In genomic region chr6:106769290-106769866, GRCm38 (mm10) we compare ENCODE assay signal across 8 mouse cellular contexts. TPM values are rescaled to one million over a fixed set of nuclear protein-coding genes. Genes with fewer than 3 reads are reported as not detected.
A peak's percentile ranks its signal among the peaks of the same experiment; 100 is the strongest.
DNase-seq lines count a peak whose midpoint lies in the region; ATAC-seq and TF ChIP-seq lines count a peak whose summit lies in the region.

No protein-coding gene starts in this region.

- H3K36me3 ChIP-seq in heart, embryonic 16.5 days (ENCODE audit: control insufficient read depth, insufficient read depth): peaks cover 9% of the 10 kb centered on the region
- H3K36me3 ChIP-seq in MEL (ENCODE audit: control insufficient read depth in 1 of 2, insufficient read depth in 2 of 2, low read length in 2 of 2): peaks cover 13 to 20% of the 10 kb centered on the region in 2 experiments
- H3K36me3 ChIP-seq in forebrain, embryonic 16.5 days (ENCODE audit: control insufficient read depth, insufficient read depth): peaks cover 13% of the 10 kb centered on the region
- H3K36me3 ChIP-seq in liver, embryonic 14.5 days (replicated peaks; ENCODE audit: control insufficient read depth, insufficient read depth, low read depth): peaks cover 13% of the 10 kb centered on the region

- H3K27ac ChIP-seq in heart, embryonic 16.5 days (ENCODE audit: low read length): peak overlapping the region; percentile 38; the same call in 1 of the 2 replicates
- H3K27ac ChIP-seq in MEL (ENCODE audit: control insufficient read depth, low read depth, low read length): peak overlapping the region; percentile 89
- 0 out of 2 replicates have a peak overlapping the region, but pooled peaks have one; percentile 13 for H3K27ac ChIP-seq in forebrain, embryonic 16.5 days (ENCODE audit: low read length)
- H3K27ac ChIP-seq in liver, embryonic 14.5 days: peak overlapping the region; percentile 2; the same call in 1 of the 2 replicates

- DNase-seq in heart, postnatal 4 days: no peak
- DNase-seq in MEL (ENCODE audit: low read depth, low spot score): no peak
- DNase-seq in liver, embryonic 14.5 days (ENCODE audit: low read depth in 3 of 3, low spot score in 3 of 3): no peak
- no peak for DNase-seq in right cerebral cortex, postnatal 10 days (ENCODE audit: low spot score in 2 of 2)
- DNase-seq in layer of hippocampus, adult 9-10 months (ENCODE audit: low spot score): no peak
- DNase-seq in gastrocnemius, adult 18-20 months (ENCODE audit: low spot score): no peak

- no peak for TF ChIP-seq POLR2A in MEL (IDR thresholded peaks at IDR 0.05; ENCODE audit: control insufficient read depth in 1 of 2, insufficient read depth in 1 of 2, low read depth in 1 of 2, low read length in 2 of 2, poor library complexity in 1 of 2)

- TF ChIP-seq RAD21 in MEL (IDR thresholded peaks at IDR 0.05; ENCODE audit: low read depth, low read length): no peak

- peak overlapping the region; percentile 82 for H3K9ac ChIP-seq in heart, embryonic 16.5 days (ENCODE audit: low read length)
- peak overlapping the region; percentile 98 for H3K9ac ChIP-seq in MEL (ENCODE audit: control insufficient read depth, low read depth, low read length, poor library complexity, severe bottlenecking)
- peak overlapping the region; percentile 67 for H3K9ac ChIP-seq in forebrain, embryonic 16.5 days (replicated peaks; ENCODE audit: low read depth, low read length)
- peak overlapping the region; percentile 71 for H3K9ac ChIP-seq in liver, embryonic 14.5 days (replicated peaks)

- H3K4me1 ChIP-seq in heart, embryonic 16.5 days (ENCODE audit: control insufficient read depth, insufficient read depth, low read length): peaks cover 9% of the 10 kb centered on the region
- H3K4me1 ChIP-seq in MEL (ENCODE audit: control insufficient read depth in 1 of 2, insufficient read depth in 2 of 2, low read length in 2 of 2): peaks cover 0 to 3% of the 10 kb centered on the region in 2 experiments; a peak in 1 of 4 replicates
- H3K4me1 ChIP-seq in forebrain, embryonic 16.5 days (replicated peaks; ENCODE audit: control insufficient read depth, insufficient read depth, low read length): peaks cover 10% of the 10 kb centered on the region
- H3K4me1 ChIP-seq in liver, embryonic 14.5 days (replicated peaks; ENCODE audit: control insufficient read depth in 2 of 2, insufficient read depth in 2 of 2, low read length in 1 of 2): peaks cover 3 to 6% of the 10 kb centered on the region in 2 experiments; a peak in 3 of 4 replicates

- peaks cover 21% of the 10 kb centered on the region for H3K79me2 ChIP-seq in MEL (ENCODE audit: control insufficient read depth, insufficient read depth, low read length, poor library complexity)

- TF ChIP-seq CTCF in MEL (IDR thresholded peaks at IDR 0.05 in 2 of 3, conservative IDR thresholded peaks at IDR 0.05 in 1 of 3; ENCODE audit: control insufficient read depth in 1 of 3, insufficient read depth in 1 of 3, low read depth in 2 of 3, low read length in 3 of 3, poor library complexity in 1 of 3, severe bottlenecking in 1 of 3): no peak
- TF ChIP-seq CTCF in liver, embryonic 14.5 days (IDR thresholded peaks at IDR 0.05; ENCODE audit: low read depth): no peak

- H3K4me3 ChIP-seq in heart, embryonic 16.5 days (ENCODE audit: low read length): peak overlapping the region; percentile 83
- H3K4me3 ChIP-seq in MEL (ENCODE audit: control insufficient read depth in 1 of 2, insufficient read depth in 1 of 2, low read depth in 2 of 2, low read length in 2 of 2): peak overlapping the region; percentile 67 to 97
- H3K4me3 ChIP-seq in forebrain, embryonic 16.5 days (replicated peaks; ENCODE audit: low read length): peak overlapping the region; percentile 88
- peak overlapping the region; percentile 66 to 83 for H3K4me3 ChIP-seq in liver, embryonic 14.5 days (ENCODE audit: insufficient read depth in 1 of 2, low read depth in 2 of 2, low read length in 2 of 2)

- peak; percentile 67 for ATAC-seq in heart, embryonic 16.5 days (replicated peaks; ENCODE audit: extremely low read depth, insufficient read depth, low FRiP score)
- peak; percentile 72 for ATAC-seq in forebrain, embryonic 16.5 days
- peak; percentile 82 for ATAC-seq in liver, embryonic 14.5 days (ENCODE audit: insufficient read depth)

- H3K4me2 ChIP-seq in heart, embryonic 16.5 days (ENCODE audit: low read depth, low read length): peak overlapping the region; percentile 76
- H3K4me2 ChIP-seq in forebrain, embryonic 16.5 days (ENCODE audit: low read length): peak overlapping the region; percentile 86
- peak overlapping the region; percentile 87 for H3K4me2 ChIP-seq in liver, embryonic 14.5 days (ENCODE audit: low read depth)

- 0 out of 4 replicates have a peak, but pooled peaks of 1 of the 2 experiments have one; percentile 5 for TF ChIP-seq EP300 in MEL (IDR thresholded peaks at IDR 0.05; ENCODE audit: low read depth in 1 of 2, low read length in 2 of 2)
- TF ChIP-seq EP300 in liver, embryonic 14.5 days (IDR thresholded peaks at IDR 0.05; ENCODE audit: low read depth): no peak

- H3K27me3 ChIP-seq in heart, embryonic 16.5 days (ENCODE audit: control insufficient read depth, insufficient read depth, low read length): no peaks in the 10 kb centered on the region
- H3K27me3 ChIP-seq in MEL (ENCODE audit: control insufficient read depth in 1 of 2, insufficient read depth in 2 of 2, low read length in 2 of 2): peaks cover 2 to 3% of the 10 kb centered on the region in 2 experiments
- H3K27me3 ChIP-seq in forebrain, embryonic 16.5 days (replicated peaks; ENCODE audit: control insufficient read depth, insufficient read depth, low read length): peaks cover 3% of the 10 kb centered on the region; the same call in 1 of the 2 replicates
- H3K27me3 ChIP-seq in liver, embryonic 14.5 days (ENCODE audit: control insufficient read depth, insufficient read depth, low read length): no peaks in the 10 kb centered on the region

- 2% methylated on average over 33 of the region's 33 CpGs for WGBS in heart, embryonic 16.5 days
- WGBS in forebrain, embryonic 16.5 days: 1% methylated on average over 33 of the region's 33 CpGs
- WGBS in liver, embryonic 14.5 days (ENCODE audit: insufficient replicate concordance): under 1% methylated on average over 33 of the region's 33 CpGs

- H3K9me3 ChIP-seq in heart, embryonic 16.5 days (replicated peaks; ENCODE audit: control insufficient read depth, low read length): no peaks in the 10 kb centered on the region
- no peaks in the 10 kb centered on the region for H3K9me3 ChIP-seq in MEL (replicated peaks; ENCODE audit: insufficient read depth, low read length)
- H3K9me3 ChIP-seq in forebrain, embryonic 16.5 days (ENCODE audit: control insufficient read depth, low read length): no peaks in the 10 kb centered on the region
- H3K9me3 ChIP-seq in liver, embryonic 14.5 days (ENCODE audit: control insufficient read depth, low read length): no peaks in the 10 kb centered on the region

TF ChIP-seq in MEL, 35 proteins besides CTCF, POLR2A, EP300 and RAD21:
- peak; percentile 2; the same call in 1 of the 2 replicates for TF ChIP-seq SIN3A (IDR thresholded peaks at IDR 0.05; ENCODE audit: low read length)
- TF ChIP-seq CHD1 (IDR thresholded peaks at IDR 0.05; ENCODE audit: low read depth, low read length): no peak
- TF ChIP-seq MAX (IDR thresholded peaks at IDR 0.05; ENCODE audit: low read length): peak; percentile 4; the same call in 1 of the 2 replicates
- 0 out of 2 replicates have a peak, but pooled peaks have one; percentile 4 for TF ChIP-seq USF1 (IDR thresholded peaks at IDR 0.05; ENCODE audit: low read depth, low read length)
- peak; percentile 83 for TF ChIP-seq MXI1 (IDR thresholded peaks at IDR 0.05; ENCODE audit: low read depth, low read length)

RNA-seq across cellular contexts. Expression of gene Trnt1, which starts 0.5 kb away (rescaled TPM):
- 42.3 and 48.7 TPM in 2 replicates for polyA plus RNA-seq in heart, embryonic 16.5 days (2015; fragmentation: Nextera tagmentation; extraction: Ambion mirVana)
- total RNA-seq in heart, postnatal 4 days (2021): 10 to 100 TPM; 40.5 to 40.9 TPM
- total RNA-seq in MEL (2012; rRNA removed): 107 and 131 TPM in 2 replicates
- polyA plus RNA-seq in MEL (2012; ENCODE audit: insufficient read depth in 1 of 2, insufficient read length in 2 of 2, low read depth in 1 of 2, low replicate concordance in 2 of 2, missing spikeins in 1 of 2): 10 to 100 TPM; 63.9 to 87.1 TPM
- polyA plus RNA-seq in forebrain, embryonic 16.5 days (2015; fragmentation: Nextera tagmentation; extraction: Ambion mirVana): 66.6 and 78.1 TPM in 2 replicates
- polyA plus RNA-seq in liver, embryonic 14.5 days (2012; rRNA removed): 7.9 and 14.0 TPM in 2 replicates
- polyA plus RNA-seq in liver, embryonic 14.5 days (2014; fragmentation: Nextera tagmentation; extraction: Ambion mirVana): 33.4 and 35.8 TPM in 2 replicates
- 10 to 100 TPM; 20.1 to 24.5 TPM for total RNA-seq in gastrocnemius, adult 18-20 months (2021)

RNA-seq across cellular contexts. Expression of gene Il5ra, which starts 20.5 kb away (rescaled TPM):
- 0.30 and 0.37 TPM in 2 replicates for polyA plus RNA-seq in heart, embryonic 16.5 days (2015; fragmentation: Nextera tagmentation; extraction: Ambion mirVana)
- total RNA-seq in heart, postnatal 4 days (2021): under 1 TPM in 1 of 2 experiments, not detected in 1; 0.11 TPM
- not detected in 2 replicates for total RNA-seq in MEL (2012; rRNA removed)
- under 1 TPM in 1 of 2 experiments, not detected in 1; 0.10 TPM for polyA plus RNA-seq in MEL (2012; ENCODE audit: insufficient read depth in 1 of 2, insufficient read length in 2 of 2, low read depth in 1 of 2, low replicate concordance in 2 of 2, missing spikeins in 1 of 2)
- polyA plus RNA-seq in forebrain, embryonic 16.5 days (2015; fragmentation: Nextera tagmentation; extraction: Ambion mirVana): not detected in 2 replicates
- 0.08 and 0.09 TPM in 2 replicates for polyA plus RNA-seq in liver, embryonic 14.5 days (2012; rRNA removed)
- 0.09 and 0.13 TPM in 2 replicates for polyA plus RNA-seq in liver, embryonic 14.5 days (2014; fragmentation: Nextera tagmentation; extraction: Ambion mirVana)
- total RNA-seq in gastrocnemius, adult 18-20 months (2021): not detected

RNA-seq across cellular contexts. Expression of gene Crbn, which starts 30.5 kb away (rescaled TPM):
- polyA plus RNA-seq in heart, embryonic 16.5 days (2015; fragmentation: Nextera tagmentation; extraction: Ambion mirVana): 35.8 and 38.9 TPM in 2 replicates
- total RNA-seq in heart, postnatal 4 days (2021): 10 to 100 TPM; 30.8 to 32.4 TPM
- 19.9 and 21.0 TPM in 2 replicates for total RNA-seq in MEL (2012; rRNA removed)
- 10 to 100 TPM in 1 of 2 experiments, not detected in 1; 17.0 TPM for polyA plus RNA-seq in MEL (2012; ENCODE audit: insufficient read depth in 1 of 2, insufficient read length in 2 of 2, low read depth in 1 of 2, low replicate concordance in 2 of 2, missing spikeins in 1 of 2)
- polyA plus RNA-seq in forebrain, embryonic 16.5 days (2015; fragmentation: Nextera tagmentation; extraction: Ambion mirVana): 67.4 and 74.3 TPM in 2 replicates
- 4.5 and 7.5 TPM in 2 replicates for polyA plus RNA-seq in liver, embryonic 14.5 days (2012; rRNA removed)
- 23.0 and 24.0 TPM in 2 replicates for polyA plus RNA-seq in liver, embryonic 14.5 days (2014; fragmentation: Nextera tagmentation; extraction: Ambion mirVana)
- total RNA-seq in gastrocnemius, adult 18-20 months (2021): 10 to 100 TPM; 52.1 to 56.4 TPM

Comparison
In these comparisons a context has a peak if more than half of its experiments do, and no peak if none do; other contexts are left out.
1. H3K27ac ChIP-seq: peak in every context shown above with its lines; median percentile 89 in MEL; 38 in heart, embryonic 16.5 days; 13 in forebrain, embryonic 16.5 days; 2 in liver, embryonic 14.5 days.